Mouse (Mus musculus) testis, adult 2 months (tissue): ENCODE data around the gene Ttyh3.

Source experiments
- CTCF ChIP-seq: fragments of 200-500 bp; IDR thresholded peaks from 2 replicates; pipeline ENCODE4 v1.5.1; 2012; ENCODE audit warnings: low read depth, mild to moderate bottlenecking, inconsistent platforms, low read length, moderate library complexity; ENCODE audit not compliant: control insufficient read depth, insufficient read depth, insufficient replicate concordance
- POLR2A ChIP-seq: fragments of 200-500 bp; IDR thresholded peaks from 2 replicates; pipeline ENCODE4 v1.6.1; 2012; ENCODE audit warnings: low read depth, mild to moderate bottlenecking, inconsistent platforms, low read length, moderate library complexity; ENCODE audit not compliant: control insufficient read depth

- TF ChIP-seq CTCF, result no peak
- no peak for TF ChIP-seq POLR2A
Measured at GRCm38 (mm10) chr5:140579771-140580170, 69.1 kb downstream of the Ttyh3 start.
